Mouse (Mus musculus) hindbrain, embryonic 10.5 days (tissue): ENCODE measurements around the gene Gimd1. TPM values are rescaled to one million over a fixed set of nuclear protein-coding genes. Genes with fewer than 3 reads are reported as not detected.
A peak's percentile ranks its signal among the peaks of the same experiment; 100 is the strongest.

Experiments used
- DNase-seq: peaks from one replicate; pipeline ENCODE4 v3.0.0-alpha.2; 2017; ENCODE audit warnings: low spot score
- H3K27ac ChIP-seq: fragments of 300-500 bp; sonication (generic); 2 replicates; pipeline ENCODE4 v1.5.1; 2016; ENCODE audit warnings: mild to moderate bottlenecking, moderate library complexity
- H3K27me3 ChIP-seq: fragments of 300-500 bp; sonication (generic); 2 replicates; pipeline ENCODE4 v1.6.1; 2016; ENCODE audit warnings: mild to moderate bottlenecking; ENCODE audit not compliant: poor library complexity, insufficient read depth, severe bottlenecking
- H3K36me3 ChIP-seq: fragments of 300-500 bp; sonication (generic); 2 replicates; pipeline ENCODE4 v1.6.1; 2016; ENCODE audit warnings: mild to moderate bottlenecking, moderate library complexity
- H3K4me1 ChIP-seq: fragments of 300-500 bp; sonication (generic); replicated peaks from 2 replicates; pipeline ENCODE4 v1.6.1; 2016; ENCODE audit warnings: mild to moderate bottlenecking
- H3K4me3 ChIP-seq: fragments of 300-500 bp; sonication (generic); 2 replicates; pipeline ENCODE4 v1.5.1; 2016; ENCODE audit warnings: mild to moderate bottlenecking, moderate library complexity
- H3K9me3 ChIP-seq: fragments of 300-500 bp; sonication (generic); 2 replicates; pipeline ENCODE4 v1.6.1; 2016; ENCODE audit warnings: mild to moderate bottlenecking, moderate library complexity
- WGBS: fragments of 180-500 bp; shearing (Covaris S2); methylation state at CpG from one replicate; pipeline ENCODE4 v1.1.7; 2016; 5-methylcytosine and 5-hydroxymethylcytosine counted together
- polyA plus RNA-seq: library from polyadenylated mRNA; unstranded; fragments of >200 nt; fragmentation: Nextera tagmentation; extraction: Ambion mirVana; gene quantifications from 2 replicates; pipeline ENCODE4 v1.2.1, GENCODE M21; 2016

Gimd1 gene
- polyA plus RNA-seq, 1 experiment from 2014 or later: not detected

GRCm38 (mm10) chr3:132650191-132650590 lies 20.6 kb downstream of the Gimd1 start:
- no peaks in the 10 kb centered on the region for H3K27me3 ChIP-seq
- H3K9me3 ChIP-seq: no peaks in the 10 kb centered on the region
- H3K36me3 ChIP-seq: no peaks in the 10 kb centered on the region
- H3K4me1 ChIP-seq: no peaks in the 10 kb centered on the region
- no peak overlapping the region for H3K27ac ChIP-seq
- DNase-seq: no peak
- H3K4me3 ChIP-seq: no peak overlapping the region
- WGBS: 87% methylated on average over 5 of the region's 5 CpGs

- Histone ChIP-seq H3K27ac (no peak overlapping the region), H3K27me3 (no peaks in the 10 kb centered on the region), H3K4me3 (no peak overlapping the region), H3K9me3 (no peaks in the 10 kb centered on the region), H3K4me1 (no peaks in the 10 kb centered on the region), H3K36me3 (no peaks in the 10 kb centered on the region)
- 94% methylated on average over 3 of the region's 3 CpGs for whole genome bisulfite sequencing
- no peak for DNase-seq
Observed at GRCm38 (mm10) chr3:132651776-132652175, 22.2 kb downstream of the Gimd1 start.

- H3K9me3 ChIP-seq: no peaks in the 10 kb centered on the region
- H3K27ac ChIP-seq: no peak overlapping the region
- no peak for DNase-seq
- H3K27me3 ChIP-seq: no peaks in the 10 kb centered on the region
- peaks cover 5% of the 10 kb centered on the region for H3K36me3 ChIP-seq
- WGBS: 87% methylated on average over 7 of the region's 7 CpGs
- no peak overlapping the region for H3K4me3 ChIP-seq
- H3K4me1 ChIP-seq: no peaks in the 10 kb centered on the region
Observed at GRCm38 (mm10) chr3:132653959-132654358, 24.3 kb downstream of the Gimd1 start.

- WGBS: 77% methylated on average over 2 of the region's 2 CpGs
- no peaks in the 10 kb centered on the region for H3K9me3 ChIP-seq
- H3K36me3 ChIP-seq: peaks cover 25% of the 10 kb centered on the region
- H3K27ac ChIP-seq: no peak overlapping the region
- H3K4me1 ChIP-seq: no peaks in the 10 kb centered on the region
- no peak overlapping the region for H3K4me3 ChIP-seq
- no peaks in the 10 kb centered on the region for H3K27me3 ChIP-seq
- no peak for DNase-seq
Observed at GRCm38 (mm10) chr3:132655955-132656354, 26.3 kb downstream of the Gimd1 start.

- Histone ChIP-seq H3K9me3 (no peaks in the 10 kb centered on the region), H3K36me3 (peaks cover 33% of the 10 kb centered on the region), H3K4me1 (peaks cover 1% of the 10 kb centered on the region), H3K27me3 (no peaks in the 10 kb centered on the region), H3K27ac (no peak overlapping the region), H3K4me3 (no peak overlapping the region)
- no peak for DNase-seq
- 88% methylated on average over 2 of the region's 2 CpGs for WGBS
Observed at GRCm38 (mm10) chr3:132677494-132677893, 47.9 kb downstream of the Gimd1 start.

- Histone ChIP-seq H3K36me3 (peaks cover 12% of the 10 kb centered on the region), H3K27ac (peak within 1 kb of the TSS; percentile 100), H3K9me3 (no peaks in the 10 kb centered on the region), H3K4me3 (peak within 1 kb of the TSS; percentile 80), H3K4me1 (peaks cover 17% of the 10 kb centered on the region), H3K27me3 (no peaks in the 10 kb centered on the region)
- under 1% methylated on average over 42 of the region's 42 CpGs for WGBS
- DNase-seq: peak; percentile 92
Observed at GRCm38 (mm10) chr3:132683447-132684230, 54.0 kb downstream of the Gimd1 start, which contains the start of gene Tbck. Gene Tbck (plus strand): TSS chr3:132684144.

- Histone ChIP-seq H3K9me3 (no peaks in the 10 kb centered on the region), H3K4me1 (peaks cover 17% of the 10 kb centered on the region), H3K27me3 (no peaks in the 10 kb centered on the region), H3K4me3 (peak within 1 kb of the TSS; percentile 80), H3K36me3 (peaks cover 15% of the 10 kb centered on the region), H3K27ac (peak within 1 kb of the TSS; percentile 100)
- DNase-seq: no peak
- WGBS: 2% methylated on average over 27 of the region's 27 CpGs
Observed at GRCm38 (mm10) chr3:132684231-132684928, 54.8 kb downstream of the Gimd1 start, which contains the start of gene Aimp1. Gene Aimp1 (minus strand): TSS chr3:132684370.

Other genes starting within 250 kb of the Gimd1 start
- 22.4 and 24.5 TPM in 2 replicates for gene Tbck, start 54.3 kb downstream of the Gimd1 start, polyA plus RNA-seq
- 63.3 and 75.5 TPM in 2 replicates for gene Aimp1, start 54.5 kb downstream of the Gimd1 start, polyA plus RNA-seq